Mouse (Mus musculus) cerebellum, postnatal 36 days (tissue): Measurements from ENCODE around the gene Rbm42.

Experiments
- DNase-seq, 2 experiments: peaks; one replicate each; pipeline ENCODE4 v3.0.0; 2021 to 2022; ENCODE audit warnings: mixed read lengths in 2 of 2

Rbm42 gene

DNA sequence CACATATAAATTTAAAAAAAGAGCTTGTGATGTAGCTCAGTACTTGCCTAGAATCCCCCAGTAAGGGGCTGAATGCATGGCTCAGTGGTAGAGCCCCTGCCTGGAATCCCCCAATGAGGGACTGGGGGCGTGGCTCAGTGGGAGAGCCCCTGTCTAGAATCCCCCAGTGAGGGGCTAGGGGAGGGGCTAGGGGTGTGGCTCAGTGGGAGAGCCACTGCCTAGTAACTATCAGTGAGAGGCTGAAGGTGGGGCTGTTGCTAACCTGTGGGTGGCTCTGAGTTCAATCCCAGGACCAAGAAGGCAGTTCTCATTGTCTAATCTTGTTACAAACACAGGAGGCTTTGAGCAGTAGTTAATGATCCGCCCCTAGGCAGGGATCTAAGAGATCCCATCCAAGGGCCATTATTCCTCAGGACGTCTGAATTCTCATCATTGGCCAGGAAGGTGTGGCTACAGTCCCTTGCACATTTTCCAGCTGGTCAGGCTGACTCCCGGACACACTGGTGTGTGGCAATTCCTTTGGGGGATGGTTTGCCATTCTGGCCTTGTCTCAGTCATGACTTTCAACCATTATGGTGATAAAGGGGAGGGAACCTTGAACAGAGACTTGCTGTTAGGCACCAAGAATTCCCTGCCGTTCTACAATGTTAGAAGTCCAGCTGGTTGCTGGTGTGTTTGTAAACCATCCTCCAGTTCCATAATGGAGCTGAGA lies 34.9 kb downstream of the Rbm42 start:
- DNase-seq: no peak

DNA sequence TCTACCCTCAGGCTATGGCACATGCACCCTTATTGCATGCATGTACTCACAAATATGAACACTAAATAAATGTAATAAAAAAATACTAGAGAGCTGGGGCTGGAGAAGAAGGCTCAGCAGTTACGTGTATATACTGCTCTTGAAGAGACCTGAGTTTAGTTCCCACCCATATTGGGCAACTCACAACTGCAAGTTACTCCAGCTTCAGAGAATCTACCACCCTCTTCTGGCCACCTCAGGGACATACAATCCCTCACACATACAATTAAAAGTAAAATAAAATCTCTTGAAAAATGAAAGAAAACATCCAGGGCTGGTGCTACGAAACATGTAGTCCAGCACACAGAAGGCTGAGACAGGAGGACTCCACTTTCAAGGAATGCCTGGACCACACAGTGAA lies 35.7 kb downstream of the Rbm42 start:
- no peak for DNase-seq

DNA sequence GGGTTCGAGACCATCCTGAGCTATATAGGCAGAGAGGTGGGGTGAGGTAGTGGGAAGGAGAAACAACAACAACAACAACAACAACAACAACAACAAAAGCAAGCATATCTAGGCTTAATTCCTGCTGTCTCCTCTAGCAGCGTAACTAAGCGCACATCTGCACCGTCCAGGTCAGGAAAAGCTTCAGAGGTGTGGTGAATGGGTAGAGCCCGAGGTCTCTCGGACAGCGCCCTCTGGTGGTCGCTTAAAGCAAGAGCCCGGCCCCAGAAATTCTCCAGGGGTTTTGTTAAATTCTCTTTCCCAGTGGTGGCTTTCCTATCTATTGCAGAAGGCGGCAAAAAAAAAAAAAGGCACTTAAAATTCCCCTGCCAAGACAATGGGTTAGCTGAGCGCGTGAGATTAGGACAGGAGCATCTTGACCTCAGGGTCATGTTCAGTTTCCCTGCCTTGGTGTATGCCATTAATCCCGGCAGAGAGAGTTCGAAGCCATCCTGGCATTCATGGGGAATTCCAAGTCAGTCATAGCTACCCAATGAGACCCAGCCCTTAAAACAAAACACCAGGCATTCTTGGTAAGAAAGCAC lies 36.5 kb downstream of the Rbm42 start:
- peak; percentile 65 to 70 for DNase-seq

DNA sequence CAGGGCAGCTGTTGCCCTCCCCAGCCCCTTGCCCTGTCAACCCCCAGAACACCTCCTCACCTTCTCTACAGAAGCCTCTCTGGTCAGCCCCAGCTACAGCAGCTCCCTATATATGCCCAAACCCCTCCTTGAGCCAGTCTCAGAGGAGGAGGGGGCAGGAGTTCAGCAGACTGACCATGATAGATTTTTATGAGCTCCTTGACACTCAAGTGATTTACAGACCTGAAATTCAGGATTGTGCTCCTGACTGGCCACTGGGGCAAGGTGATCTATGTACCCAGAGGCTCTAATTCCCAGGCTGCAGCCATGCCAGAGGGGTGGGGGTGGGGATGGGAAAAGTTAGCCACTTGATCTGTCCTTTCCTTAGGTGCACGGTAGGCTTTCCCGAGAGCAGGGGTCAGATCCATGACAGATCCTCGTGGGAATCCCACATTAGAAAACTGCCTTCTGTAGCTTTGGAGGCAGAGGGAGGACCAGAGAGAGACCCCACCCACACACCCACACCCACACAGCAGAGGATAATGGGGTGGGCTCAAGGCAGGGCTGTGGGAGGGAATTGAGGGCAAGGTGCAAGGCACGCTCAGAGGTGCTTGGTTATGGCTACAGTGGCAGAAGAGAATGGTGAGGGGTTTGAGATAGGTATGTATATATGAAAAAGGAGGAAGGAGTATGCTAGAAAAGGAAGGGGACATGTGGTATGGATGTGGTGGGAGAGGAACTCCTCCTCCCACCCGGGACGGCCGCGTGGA lies 37.3 kb downstream of the Rbm42 start, which contains the start of gene Upk1a:
Gene Upk1a (minus strand): TSS at position 194 of the 749 bp plus-strand sequence.
- DNase-seq: no peak

DNA sequence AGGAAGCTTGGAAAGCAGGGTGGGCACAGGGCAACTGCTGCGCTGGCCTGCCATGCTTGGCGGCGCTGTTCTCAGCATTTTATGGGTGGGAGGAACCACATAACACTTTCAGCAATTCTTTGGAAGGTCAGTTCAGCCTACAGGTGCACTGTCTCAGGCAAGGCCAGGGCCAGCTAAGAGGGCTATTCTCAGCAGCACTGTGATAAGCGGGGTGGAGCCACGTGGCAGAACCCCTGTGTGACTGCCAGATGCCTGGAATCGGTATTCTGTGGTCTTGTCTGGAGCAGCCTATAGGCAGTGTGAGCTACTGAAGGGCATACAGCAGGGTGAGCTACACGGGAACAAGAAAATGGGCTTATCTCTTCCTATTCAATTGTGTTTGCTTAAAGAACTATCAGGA lies 40.1 kb downstream of the Rbm42 start:
- no peak for DNase-seq

DNA sequence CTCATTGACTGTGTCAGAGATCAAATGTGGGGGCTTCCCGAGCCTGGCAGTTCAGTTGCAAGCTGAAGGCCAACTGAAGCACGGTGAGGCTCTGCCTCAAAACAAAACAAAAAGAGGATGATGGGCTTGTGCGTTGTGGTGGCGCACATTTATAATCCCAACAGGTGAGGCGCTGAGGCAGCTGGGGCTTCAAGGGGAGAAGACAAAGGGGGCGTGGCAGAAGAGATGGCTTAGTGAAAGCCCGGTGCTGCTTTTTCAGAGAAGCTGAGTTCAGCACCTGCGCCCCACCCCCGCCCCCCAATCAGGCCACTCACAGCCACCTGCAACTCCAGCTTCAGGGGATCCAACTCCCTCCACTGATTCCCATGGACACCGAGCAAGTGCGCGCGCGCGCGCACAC lies 41.6 kb downstream of the Rbm42 start:
- DNase-seq: no peak

DNA sequence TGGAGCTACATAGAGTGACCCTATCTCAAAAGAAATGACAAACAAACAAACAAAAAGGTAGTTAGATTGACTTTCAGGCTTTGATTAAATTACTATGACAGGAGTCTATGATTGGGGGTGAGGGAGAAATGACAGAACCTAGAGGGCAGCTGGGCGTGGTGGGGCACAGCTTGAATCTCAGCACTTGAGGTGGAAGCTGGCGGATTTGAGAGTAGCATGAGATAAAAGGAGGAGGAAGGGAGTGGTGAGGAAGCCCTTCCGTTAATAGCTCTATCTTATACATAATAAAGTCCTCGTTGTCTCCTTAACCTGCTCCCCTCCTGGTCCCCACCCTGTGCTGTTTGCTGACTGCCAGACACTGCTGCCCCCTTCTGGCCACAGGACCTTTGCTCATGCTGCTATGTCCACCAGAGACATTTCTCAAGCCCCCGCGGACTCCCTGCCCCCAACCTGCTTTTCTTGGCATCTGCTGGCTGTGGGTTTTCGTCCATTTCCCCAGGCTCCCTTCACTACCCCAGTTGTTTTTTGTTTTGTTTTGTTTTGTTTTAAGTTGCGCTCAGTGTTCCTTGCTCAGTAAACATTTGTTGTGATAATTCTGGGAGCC lies 42.3 kb downstream of the Rbm42 start:
- peak; percentile 48 to 58 for DNase-seq

DNA sequence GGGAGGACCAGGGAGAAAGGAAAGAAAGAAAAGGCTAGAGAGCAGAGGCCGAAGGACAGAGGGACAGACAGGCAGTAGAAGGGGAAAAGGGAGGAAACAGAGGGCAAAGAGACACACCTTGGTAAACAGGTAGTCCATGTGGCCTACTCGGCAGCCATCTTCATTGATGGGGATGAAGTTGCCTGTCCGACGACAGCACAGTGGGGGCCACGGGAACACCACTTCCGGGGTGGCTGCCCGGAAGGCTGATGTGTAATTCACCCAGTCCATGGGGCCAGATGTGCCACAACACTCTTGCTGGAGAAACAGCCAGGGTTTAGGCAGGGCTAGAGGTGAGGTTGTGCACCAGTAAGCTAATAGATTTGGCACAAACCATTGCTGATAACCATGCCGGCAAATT lies 45.2 kb downstream of the Rbm42 start:
- DNase-seq: no peak

DNA sequence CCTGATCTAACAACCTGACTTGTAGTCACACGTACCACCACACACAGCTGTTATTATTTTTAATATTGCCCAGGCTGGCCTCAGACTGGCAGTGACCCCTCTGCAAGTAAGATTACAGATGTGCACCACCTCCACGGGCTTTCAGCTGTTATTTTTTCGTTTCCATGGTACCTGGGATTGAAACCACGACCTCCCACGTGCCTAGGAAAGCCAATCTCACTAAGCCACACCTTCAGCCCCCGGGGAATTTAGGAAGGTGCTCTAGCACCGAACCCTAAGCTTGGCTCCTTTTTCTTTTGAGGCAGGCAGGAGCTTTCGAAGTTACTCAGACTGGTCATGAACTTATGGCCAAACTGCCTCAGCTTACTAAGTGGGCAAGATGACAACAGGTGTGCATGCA lies 45.7 kb downstream of the Rbm42 start:
- no peak for DNase-seq

DNA sequence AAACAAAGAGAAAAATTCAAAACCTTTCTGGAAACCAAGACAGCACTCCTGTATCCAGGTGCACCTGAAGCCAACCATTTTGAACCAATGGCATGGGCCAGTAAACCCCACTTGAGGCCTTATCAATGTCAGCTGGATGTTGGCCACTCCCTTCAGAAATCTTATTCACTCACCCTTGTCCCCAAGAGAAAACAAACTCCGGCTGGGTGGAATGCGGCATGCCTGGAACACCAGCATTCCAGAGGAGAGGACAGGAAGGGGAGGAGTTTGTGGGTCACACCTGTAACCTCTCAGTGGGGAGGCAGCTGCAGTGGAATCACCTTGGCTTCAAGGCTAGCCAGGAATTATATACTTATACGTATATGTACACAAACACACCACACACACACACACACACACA lies 47.5 kb downstream of the Rbm42 start:
- no peak for DNase-seq

DNA sequence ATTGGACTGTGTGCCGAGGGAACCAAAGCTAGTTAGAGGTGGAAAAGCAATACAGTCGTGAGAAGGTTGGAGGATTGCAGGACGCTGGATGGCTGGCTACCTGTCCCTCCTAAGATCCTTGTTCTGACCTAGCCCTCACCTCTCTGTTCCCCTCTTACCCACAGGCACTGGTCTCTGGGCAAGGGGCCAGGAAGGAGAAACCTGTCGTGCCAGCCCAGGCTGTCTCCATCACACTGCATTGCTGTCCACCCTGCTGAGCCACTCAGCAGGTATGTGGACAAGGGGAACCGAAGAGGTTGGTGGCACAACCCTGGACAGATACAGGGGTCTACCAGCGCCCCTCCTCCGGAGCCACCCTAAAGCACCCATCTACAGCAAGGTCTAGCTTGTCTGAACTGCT lies 49.5 kb downstream of the Rbm42 start:
- no peak for DNase-seq

DNA sequence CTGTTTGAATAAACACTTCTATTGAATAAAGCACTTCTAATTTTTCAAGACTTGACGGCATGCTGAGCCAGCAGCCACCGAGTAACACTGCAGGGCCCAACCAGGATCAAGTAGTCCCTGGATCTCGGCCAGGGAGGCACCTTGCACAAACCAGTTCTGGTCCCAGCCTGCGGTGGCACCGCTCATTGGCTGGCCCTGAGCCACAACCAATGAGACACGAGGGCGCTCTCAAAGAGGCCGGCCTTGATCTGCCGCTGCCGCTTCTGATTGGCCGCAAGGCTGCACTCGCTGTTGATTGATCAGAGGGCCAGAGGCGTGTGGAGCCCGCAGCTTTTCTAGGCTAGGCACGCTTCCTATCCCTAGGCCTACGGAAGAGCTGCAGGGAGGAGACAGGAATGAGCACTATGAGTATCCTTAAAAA lies 50.2 kb downstream of the Rbm42 start:
- peak; percentile 97 for DNase-seq

DNA sequence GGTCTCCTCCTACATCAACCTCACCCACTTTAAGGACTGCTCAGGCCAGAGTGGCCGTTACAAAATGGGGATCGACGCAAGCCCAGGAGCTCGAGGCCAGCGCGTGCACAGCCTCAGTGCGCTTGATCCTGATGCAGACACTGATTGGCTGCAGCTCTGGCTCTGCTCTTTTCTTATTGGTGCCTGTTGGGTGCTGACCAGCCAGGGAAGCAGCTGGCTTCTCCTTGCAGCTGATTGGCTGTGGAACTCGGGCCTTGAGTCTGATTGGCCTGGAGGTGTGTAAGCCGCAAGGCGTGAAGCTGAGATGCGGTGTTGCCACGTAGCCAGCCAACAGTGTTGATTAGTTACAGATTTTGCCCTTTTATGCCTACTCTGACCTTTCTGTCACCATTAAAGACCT lies 51.3 kb downstream of the Rbm42 start, which contains the start of gene Zbtb32:
Gene Zbtb32 (minus strand): TSS at position 124 of the 400 bp plus-strand sequence.
- DNase-seq: no peak

DNA sequence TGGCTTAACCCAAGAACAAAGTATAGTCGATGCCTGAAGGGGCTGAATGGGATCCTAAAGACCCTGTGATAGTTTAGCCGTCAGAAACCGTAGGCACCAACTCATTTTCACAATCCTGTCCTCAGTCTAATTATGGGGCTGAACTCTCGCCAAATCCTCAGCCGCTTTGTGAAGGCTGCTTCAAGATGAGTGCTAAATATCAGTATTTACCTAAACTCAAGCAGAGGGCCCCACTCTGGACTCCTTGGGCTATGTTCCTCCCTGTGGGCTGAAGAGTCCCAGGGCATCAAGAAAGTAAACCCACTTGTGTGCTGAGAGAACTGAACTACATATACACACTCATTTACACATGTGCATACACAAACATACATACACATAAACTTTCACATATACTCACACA lies 53.3 kb downstream of the Rbm42 start:
- DNase-seq: no peak

DNA sequence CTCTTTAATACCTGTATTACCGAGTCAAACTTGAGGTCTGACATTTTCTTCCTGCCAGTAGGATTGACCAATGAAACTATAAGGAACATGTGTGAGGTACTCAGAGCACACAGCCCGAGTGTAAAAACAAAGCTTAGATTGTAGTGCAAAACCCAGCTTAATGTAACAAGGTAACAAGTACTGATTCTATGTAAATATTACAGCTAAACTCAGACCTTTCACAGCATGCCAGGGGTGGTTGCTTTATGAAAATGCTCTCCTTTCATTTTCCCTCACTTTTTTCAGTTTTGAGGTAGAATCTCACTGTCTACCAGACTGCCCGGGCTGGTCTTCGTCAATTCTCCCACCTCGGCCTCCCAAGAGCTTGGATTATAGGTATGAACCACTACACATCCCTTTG lies 54.0 kb downstream of the Rbm42 start:
- DNase-seq: no peak

DNA sequence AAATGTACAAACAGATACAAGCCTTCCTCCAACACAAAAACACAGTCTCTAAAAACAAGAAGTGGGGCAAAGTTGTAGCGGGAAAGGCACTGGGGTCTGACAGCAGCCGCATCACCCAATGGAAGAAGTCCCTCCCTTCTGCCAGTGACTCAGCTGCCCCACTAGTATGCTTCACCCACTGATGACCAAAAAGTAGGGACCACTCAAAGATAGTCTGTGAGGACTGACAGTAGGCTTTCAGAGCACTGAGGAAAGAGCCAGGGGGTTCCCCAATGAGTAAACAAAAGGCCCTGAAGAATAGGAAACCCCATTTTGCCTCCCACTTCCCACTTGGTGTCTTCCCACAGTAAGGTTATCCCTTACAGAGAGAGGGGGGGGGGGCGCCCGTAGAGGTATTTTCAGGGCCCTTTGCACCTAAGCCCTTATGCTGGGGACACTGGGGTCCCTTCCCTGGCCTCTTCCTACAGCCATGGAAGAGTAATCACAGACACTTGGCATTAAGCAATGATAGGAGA lies 55.5 kb downstream of the Rbm42 start:
- no peak for DNase-seq

DNA sequence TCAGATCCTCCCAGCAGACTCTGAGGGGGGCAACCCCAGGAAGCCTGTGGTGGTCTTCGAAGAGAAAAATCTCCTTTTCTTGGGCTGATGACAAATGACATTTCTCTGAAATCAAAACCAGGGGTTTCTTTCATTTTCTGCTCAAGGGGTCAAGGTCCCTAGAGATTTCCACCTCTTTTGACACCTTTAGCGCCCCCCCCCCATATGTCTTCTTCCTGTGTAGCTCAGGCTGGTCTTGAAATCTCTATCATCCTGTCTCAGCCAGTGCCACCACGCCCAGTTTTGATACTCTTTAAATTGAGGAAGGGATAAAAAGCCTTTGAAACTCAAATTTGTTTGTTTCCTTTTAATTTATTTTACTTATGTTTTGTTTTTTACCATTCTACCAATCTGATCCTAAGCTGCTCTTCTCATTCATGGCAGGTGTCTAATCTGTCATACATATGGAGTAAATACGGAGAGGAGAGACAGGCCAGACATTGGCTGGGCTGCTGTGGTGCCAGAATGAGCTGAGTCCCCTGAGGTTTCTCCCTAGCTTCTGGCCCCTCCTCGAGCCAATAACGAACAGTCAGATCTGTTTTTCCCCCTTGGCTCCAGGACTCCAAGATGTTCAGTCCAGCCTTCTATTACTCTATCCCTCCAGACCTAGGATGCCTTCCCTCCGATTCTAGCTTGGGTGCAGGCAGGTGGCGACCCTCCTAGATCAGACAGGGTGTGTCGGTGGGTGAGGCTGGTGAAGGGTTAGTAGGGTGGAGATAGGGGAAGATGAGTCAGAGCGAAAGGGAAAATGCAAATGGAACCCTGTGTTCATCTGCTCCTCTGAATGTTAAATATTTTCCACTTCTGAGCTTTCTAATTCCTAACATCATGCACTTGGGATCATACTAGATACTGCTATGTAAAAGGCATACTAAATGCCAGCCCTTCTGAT lies 56.3 kb downstream of the Rbm42 start:
- no peak for DNase-seq

DNA sequence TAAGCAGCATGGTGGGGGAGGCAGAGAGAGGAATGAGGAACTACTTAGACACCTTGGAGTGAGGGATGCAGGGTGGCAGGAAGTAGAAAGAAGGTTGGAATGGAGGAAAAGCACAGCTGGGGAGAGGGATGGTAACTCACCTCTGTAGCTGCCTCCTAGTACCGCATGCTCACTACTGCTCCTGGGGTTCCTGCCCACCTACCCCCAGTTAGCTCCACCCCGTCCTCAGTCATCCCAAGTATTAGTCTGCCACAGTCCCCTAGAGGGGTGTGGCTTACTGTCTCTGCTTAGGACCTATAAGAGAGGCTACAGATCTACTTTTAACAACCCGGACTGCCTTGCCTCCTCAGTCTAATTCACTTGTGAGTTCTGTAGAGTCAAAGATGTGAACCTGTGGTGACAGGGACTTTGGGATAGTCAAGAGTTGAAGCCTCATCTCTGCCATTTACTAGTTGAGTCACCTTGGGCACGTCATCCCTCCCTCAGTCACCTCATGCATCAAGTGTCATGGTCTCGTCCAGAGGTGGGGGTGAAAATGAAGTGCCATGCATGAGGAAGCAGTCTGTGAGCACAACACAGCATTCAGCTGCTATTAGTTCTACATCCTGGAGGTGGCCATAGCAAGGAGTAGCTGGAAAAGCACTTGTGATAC lies 57.2 kb downstream of the Rbm42 start:
- no peak for DNase-seq

DNA sequence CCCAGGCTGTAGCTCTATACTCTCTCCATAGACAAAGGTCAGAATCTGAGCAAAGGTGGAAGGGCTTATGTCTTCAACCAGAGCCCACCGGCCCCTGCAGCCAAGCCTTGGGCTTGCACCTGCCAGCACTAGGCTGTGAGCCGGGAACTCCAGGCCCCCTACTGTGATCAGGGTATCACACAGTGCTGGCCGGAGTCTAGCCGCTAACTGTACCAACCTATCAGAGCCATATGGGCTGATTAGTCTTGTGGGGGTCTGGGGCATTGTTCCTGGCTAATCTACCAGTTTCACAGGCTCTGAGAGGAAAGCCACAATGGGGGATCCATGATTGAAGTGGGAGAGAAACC lies 58.5 kb downstream of the Rbm42 start:
- no peak for DNase-seq
